Mouse (Mus musculus): ENCODE measurements around the gene Kcnh3.

Kcnh3 gene
- long read RNA-seq, experiment 1: 0 reads
- long read RNA-seq, experiment 2: 0 reads

DNA sequence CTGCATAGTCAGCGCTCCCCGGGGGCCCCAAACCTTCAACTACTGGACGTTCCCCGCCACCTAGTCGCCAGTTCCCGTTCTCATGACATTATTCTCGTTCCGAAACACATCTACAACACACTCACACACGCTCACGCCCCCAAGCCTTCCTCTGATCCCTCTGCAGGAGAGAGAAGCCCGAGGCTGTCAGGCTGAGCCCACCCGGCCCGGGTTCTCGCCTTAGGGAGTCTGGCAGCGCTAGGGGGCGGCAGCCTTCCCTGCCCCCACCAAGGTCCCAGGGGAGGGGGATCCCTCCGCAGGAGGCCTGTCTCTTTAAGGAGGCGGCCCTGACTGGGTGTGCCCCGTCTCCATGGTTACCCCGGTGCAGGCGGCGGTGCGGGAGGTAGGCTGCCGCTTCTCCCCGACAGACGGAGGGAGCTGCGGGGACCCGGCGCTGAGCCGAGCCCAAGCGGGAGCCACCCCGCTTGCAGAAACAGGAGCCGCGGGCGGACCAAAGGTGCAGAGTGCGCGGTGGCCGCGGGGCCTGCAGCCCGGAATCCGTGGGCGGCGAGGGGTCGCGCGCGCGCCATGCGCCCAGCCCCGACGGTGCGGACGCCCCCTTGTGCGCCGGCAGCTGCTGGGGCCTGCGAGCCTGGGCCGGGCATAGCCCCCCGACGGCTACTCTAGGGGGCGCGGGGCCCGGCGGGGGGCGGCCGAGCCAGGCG is at the start of gene Kcnh3:
Gene Kcnh3, plus strand, starts transcription at position 654 of the 704 bp plus-strand sequence.
- intact Hi-C loops (cut with DNase I): no loop called here

DNA sequence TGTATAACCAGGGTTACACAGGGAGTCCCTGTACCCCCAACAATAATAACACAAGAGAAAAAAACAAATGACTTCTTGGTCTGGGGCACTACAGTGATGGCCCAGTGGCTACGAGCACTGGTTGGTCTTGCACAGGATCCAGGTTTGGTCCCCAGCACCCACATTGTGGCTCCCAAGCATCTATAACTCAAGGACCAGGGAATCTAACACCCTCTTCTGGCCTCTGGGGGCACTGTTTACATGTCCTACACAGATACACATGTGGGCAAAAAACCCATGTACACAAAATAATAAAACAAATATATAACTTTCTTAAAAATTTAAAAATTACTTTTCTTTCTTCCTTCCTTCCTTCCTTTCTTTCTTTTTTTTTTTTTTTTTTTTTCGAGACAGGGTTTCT is 45.0 kb upstream of the Kcnh3 start:
- intact Hi-C loops (cut with DNase I): no loop called here

DNA sequence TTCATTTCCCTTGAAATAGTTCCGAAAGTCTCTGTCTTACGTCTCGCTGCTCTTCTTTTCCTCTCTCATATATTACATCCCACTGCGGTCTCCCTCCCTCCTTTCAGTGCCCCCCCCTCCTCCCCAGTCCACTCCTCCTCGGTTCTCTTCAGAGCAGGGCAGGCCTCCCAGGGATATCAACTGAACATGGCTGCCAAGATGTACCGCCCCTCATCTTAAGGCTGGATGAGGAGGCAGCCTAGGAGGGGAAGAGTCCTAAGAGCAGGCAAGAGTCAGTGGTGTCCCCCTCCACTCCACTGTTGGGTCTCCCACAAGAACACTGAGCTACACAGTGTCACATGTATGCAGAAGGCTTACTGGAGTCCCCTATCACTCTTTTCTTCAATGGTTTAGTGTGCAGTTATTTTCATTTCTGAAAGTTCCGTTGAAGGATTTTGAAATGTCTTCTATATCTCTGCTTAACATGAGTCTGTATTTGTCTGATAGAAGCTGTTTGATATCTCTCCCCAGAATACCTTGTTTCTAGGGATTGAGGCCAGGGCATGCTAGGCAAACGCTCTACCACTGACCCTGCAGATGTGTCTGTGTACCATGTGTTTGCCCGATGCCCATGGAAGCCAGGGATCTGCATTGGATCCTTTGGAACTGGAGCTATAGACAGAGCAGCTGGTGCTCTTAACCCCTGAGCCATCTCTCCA is 40.3 kb upstream of the Kcnh3 start:
- intact Hi-C loops (cut with DNase I): no loop called here

DNA sequence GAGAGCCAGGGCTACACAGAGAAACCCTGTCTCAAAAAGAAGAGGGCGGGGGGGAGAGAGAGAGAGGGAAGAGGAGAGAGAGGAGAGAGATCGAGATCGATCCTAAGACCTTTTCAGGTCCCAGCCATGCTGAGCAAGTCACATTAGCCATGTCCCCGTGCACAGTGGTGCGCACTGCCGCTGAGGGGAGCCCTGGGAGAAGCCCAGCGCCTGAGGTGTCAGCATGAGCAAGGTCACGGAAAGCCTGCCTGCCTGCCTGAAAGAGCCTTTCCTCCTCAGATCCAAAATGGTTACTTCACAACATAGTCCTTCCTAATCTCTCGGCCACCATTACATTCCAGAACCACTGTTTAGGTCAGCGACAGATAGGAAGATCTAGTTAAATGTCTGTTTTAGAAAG is 30.3 kb upstream of the Kcnh3 start:
- intact Hi-C loops (cut with DNase I): loop anchor here (10.0 kb wide), 1 partner anchor 140 kb away; the partner anchor contains the start of gene Prph

- intact Hi-C loops (cut with DNase I): loop anchor here (10.0 kb wide), 1 partner anchor 140 kb away; the partner anchor contains the start of gene Prph
Observed at GRCm38 (mm10) chr15:99195043-99195442, 29.6 kb upstream of the Kcnh3 start.

DNA sequence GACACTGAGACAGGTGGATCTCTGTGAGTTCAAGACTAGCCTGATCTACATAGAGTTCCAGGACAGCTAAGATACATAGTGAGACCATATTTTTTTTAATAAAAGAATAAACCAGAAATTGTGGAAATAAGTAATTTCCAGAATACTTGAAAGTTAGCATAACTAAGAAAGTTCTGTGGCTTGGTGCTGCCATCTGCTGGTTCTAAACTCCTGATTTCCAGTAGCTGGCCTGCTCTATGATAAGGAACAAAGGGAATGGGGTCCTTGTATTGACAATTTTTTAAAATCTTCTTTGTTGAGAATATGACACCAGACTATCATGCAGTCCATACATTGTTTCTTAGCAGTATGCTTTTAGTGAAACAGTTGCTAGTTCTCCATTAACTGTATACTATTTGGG is 25.9 kb upstream of the Kcnh3 start:
- intact Hi-C loops (cut with DNase I): loop anchor here (10.0 kb wide), 1 partner anchor 144 kb away; the partner anchor contains the start of gene Prph

DNA sequence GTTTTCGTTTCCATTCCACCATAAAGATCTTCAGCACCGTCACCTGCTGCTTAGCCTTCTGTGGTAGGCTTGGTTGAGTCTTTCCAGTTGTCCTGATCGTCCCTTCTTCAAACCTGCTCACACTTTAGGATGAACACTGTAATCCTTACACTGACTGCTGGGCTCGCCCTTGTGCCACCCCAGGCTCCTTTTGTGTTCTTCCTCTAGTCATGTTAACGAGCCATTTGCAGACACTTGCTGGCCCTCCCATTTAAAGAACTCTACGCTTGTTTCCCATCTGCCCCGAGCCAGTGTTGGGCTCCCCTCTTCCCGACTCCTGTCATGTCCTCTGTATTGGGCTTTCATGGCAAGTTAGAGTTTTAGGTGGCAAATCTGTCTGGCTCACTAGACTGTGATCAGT is 18.7 kb upstream of the Kcnh3 start:
- intact Hi-C loops (cut with DNase I): loop anchor here (10.0 kb wide), 1 partner anchor 121 kb away; the partner anchor contains the start of gene C1ql4

- intact Hi-C loops (cut with DNase I): no loop called here
Observed at GRCm38 (mm10) chr15:99213183-99213582, 11.5 kb upstream of the Kcnh3 start.

DNA sequence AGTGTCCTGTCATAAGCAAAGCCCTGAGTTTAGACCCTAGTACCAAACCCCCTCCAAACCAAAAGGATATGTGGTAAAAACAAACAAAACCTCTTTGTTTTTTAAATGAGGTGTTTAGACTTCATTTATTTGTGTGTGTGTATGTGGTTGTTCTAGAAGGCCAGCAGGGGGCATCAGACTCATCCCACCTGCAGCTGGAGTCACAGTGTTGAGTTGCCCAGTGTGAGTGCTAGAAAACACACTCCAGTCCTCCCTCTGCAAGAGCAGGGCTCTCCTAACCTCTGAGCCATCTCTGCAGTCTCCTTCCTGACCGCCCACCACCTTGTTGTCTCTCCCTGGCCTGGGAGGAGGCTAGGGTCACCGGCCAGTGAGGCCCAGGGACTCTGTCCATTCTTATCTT is 9.7 kb upstream of the Kcnh3 start:
- intact Hi-C loops (cut with DNase I): loop anchor here (1.0 kb wide), 1 partner anchor 50 kb away; no protein-coding TSS in a partner anchor

DNA sequence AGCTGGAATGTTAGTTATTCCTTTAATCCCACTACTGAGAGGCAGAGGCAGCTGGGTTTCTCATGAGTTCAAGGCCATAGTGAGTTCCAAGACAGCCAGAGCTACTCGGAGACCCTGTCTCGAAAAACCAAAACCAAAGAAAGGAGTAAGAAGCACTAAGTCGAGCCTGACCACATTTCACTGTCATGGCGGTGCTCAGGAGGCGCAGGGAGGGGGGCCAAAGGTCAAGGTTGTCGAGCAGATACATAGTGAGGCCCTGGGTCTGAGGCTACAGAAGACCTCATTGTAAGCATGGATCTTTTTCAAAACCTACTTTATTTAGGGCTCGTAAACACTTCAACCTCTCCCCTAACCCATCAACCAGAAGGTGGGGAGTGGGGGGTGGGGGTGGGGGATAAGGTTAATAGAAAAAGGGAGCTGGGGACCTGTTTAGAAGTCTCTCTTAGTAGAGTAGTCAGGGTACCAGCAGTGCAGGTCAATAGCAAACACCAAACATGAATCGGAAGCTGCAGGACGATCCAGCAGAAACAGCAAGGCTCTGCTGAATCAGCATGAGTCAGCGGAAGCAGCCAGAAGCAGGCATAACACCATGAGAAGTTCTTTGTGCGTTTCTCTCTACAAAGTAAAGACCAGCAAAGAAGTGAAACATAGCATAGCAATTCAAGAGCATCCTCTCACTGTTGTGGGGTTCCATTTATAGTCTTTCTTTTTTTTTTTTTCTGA is 8.8 kb upstream of the Kcnh3 start:
- intact Hi-C loops (cut with DNase I): loop anchor here (1.0 kb wide), 1 partner anchor 49 kb away; no protein-coding TSS in a partner anchor

- intact Hi-C loops (cut with DNase I): no loop called here
Observed at GRCm38 (mm10) chr15:99217630-99218029, 7.0 kb upstream of the Kcnh3 start.

DNA sequence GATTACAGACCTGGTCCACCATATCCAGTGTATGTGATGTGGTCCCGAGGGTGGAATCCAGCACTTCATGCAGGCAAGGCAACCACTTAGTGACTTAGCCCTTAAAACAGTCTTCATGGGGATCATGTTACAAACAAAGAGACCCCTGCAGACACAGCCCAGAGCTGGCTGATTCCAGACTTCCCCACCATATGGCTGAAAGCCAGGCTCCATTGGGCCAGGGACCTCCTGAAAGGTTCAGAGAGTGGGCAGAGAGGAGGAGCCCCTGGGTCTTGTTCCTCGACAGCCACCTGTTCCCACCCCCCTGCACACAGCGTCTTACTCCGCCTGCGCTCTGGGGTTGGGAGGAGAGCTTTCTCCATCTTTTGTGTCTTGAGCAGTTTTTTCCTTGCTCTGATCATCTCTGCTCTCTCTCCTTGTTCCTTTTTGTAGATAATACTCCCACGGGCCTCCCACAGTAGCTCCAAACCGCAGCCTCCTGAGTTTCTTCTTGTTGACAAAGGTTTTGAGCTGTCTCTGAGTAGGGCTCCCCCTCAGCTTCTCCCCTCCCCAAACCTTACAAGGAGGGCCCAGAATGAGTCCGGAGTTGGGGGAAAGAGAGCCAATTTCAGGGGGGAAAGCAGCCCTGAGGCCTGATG is 3.2 kb upstream of the Kcnh3 start:
- intact Hi-C loops (cut with DNase I): no loop called here

DNA sequence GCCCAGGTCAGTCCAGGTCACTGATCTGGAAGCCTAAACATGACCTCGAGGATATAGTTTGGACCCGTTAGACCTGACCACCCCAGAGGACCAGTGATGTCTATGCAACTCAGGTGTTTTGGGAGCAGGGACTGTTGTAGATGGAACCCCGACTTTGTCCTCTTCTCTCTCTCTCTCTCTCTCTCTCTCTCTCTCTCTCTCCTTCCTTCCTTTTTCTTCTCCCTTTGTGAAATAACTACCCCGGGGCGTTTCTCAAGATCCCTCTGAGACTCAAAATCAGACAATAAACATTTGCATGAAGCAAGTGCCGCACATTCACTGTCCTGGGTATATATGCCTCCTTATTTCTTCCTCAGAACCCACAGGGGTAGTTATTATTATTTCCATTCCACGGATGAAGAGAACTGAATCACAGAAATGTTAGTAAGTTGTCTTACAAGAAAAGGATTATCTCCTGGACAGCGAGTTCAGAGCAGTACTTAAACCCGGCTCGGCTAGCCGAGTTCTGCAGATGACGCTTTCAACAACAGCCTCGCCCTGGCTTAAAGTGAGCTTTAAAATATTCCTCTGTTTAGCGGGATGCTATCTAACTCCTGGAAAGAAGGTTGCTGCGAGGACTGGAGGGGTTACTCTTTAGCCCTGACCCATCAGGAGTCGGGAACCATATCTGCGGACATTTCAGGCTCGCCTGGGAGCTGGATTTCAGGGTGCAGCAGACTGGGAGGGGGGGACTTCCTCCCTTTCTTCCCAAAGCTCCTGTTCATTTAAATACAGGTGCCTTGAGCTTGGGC is 1.7 kb upstream of the Kcnh3 start:
- intact Hi-C loops (cut with DNase I): no loop called here

DNA sequence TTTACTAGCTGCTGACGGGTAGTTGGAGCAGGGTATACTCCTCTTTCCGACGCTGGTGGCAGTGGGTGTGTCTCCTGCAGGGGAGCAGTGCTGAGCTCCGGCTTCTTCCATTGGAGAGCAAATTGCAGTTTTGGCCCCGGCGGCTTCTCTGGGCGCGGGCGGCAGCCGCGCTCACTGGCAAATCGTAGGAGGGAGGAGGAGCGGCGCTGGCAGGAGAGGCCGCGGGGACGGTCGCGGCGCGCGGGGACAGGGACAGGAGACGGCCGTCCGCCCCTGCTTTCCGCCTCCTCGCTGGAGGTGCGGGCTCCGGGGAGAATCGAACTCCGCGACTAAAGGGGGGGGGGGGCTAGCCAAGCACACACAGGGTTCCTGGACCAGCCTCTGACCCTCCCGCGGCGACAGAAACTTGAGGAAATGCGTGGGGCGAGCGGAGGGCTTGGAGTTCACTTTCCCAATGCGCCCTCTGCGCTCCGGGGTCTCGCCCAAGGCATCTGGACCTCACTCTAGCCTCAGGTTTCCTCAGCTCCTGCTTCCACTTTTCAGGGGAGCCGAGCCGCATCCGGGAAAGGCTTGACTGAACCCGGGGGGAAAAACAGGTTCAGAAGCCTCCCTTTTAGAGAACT is 965 bp upstream of the Kcnh3 start:
- intact Hi-C loops (cut with DNase I): no loop called here

GRCm38 (mm10) chr15:99225081-99225810 is 585 bp downstream of the Kcnh3 start:
- intact Hi-C loops (cut with DNase I): no loop called here

DNA sequence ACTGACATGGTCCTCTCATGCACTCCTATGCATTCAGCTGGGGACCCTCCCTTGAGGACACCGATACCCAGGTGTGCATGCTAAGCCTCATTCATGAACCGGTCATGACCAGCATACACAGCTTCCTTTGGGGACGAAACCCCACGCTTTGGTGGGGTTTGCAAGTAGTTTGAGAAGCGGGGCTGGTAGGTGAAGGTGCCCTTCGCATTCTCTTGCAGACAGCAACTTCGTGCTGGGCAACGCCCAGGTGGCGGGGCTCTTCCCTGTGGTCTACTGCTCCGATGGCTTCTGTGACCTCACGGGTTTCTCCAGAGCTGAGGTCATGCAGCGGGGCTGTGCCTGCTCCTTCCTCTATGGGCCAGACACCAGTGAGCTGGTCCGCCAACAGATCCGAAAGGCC is 1.4 kb downstream of the Kcnh3 start:
- intact Hi-C loops (cut with DNase I): no loop called here

DNA sequence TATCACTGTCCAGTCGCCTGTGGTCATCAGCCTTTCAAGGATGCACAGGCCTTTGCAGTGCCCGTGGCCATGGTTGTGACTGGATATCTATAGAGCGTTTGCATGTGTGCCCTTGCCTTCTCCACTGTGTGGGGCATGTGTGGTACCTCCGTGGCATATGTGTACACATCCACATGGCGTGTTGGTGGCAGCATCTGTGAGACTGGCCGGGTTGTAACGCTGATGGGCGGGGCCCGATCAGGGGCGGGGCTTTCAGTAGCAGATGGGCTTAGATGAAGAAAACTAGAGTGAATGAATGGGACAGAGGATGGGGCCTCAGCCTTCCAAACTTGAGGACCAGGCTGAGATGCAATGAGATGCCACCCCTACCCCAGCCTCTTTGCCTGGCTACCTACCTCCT is 7.3 kb downstream of the Kcnh3 start:
- intact Hi-C loops (cut with DNase I): no loop called here

DNA sequence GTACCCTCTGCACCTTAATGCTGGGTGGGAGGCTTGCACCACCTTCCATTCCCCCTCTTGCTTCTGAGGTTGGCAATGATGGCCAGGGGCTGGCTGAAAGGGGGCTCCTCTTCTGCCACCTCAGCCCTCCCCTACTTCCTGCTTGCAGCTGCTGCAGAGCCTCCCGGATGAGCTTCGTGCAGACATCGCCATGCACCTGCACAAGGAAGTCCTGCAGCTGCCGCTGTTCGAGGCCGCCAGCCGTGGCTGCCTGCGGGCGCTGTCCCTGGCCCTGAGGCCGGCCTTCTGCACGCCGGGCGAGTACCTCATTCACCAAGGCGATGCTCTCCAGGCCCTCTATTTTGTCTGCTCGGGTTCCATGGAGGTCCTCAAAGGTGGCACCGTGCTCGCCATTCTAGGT is 9.1 kb downstream of the Kcnh3 start:
- intact Hi-C loops (cut with DNase I): no loop called here

DNA sequence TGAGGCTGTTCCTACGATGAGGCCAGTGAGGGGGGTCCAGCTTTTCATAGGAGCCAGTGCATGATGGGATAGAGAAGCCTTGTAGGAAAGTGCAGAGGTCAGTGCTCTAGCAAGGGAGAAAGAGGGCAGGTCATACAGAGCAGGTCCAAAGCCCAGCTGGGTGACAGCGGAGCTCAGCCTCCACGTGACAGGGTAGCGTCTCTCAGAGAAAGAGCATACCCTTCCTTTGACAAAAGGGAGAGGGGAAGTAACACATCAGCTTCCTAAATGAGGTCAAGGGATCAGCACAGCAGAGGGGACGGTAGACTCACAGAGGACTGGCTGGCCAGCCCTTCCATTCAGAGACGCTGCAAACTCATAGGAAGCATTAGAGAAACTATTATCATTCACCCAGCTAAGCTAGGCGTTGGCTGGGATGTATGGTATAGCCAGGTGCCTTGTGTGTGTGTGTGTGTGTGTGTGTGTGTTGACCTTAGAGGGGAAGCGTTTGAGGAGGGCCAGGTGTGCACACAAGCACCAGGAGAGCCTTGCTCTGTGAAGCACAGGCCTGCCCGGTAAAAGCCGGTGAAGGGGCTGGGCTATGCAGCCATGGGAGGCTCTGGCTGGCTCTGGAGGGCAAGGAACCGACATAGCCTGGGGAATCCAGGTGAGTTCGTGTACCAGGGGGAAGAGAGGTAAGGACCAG is 9.8 kb downstream of the Kcnh3 start:
- intact Hi-C loops (cut with DNase I): no loop called here
